Mouse (Mus musculus) spleen, adult 18-20 months (tissue): ENCODE results near the gene Fbxl7.
A peak's percentile ranks its signal among the peaks of the same experiment; 100 is the strongest.

ENCODE experiments used
- DNase-seq, 2 experiments: peaks; one replicate each; pipeline ENCODE4 v3.0.0; 2022; ENCODE audit warnings: mixed read lengths in 2 of 2

Fbxl7 gene

GRCm38 (mm10) chr15:26688472-26689104 is 206.8 kb downstream of the Fbxl7 start:
- DNase-seq: no peak

- DNase-seq: no peak
These were observed 207.7 kb downstream of the Fbxl7 start for GRCm38 (mm10) chr15:26687729-26688128.

DNA sequence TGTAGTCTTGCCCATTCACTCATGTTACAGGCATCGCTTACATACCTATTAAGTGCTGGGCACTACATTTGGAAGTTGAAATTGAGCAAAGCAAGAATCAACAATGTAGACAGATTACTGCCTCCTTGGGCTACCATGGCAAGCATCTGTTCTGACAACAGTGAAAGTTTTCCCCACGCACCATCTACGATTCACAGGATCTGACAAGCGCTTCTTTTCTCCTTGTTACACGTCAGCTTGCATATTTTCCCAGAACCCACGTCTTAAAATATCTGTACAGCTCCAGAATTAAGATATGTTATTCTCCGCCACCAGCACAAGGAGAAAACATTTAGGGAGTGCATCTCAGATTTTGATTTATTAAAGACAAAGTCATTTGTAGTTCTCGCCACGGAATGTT is 213.1 kb downstream of the Fbxl7 start:
- no peak for DNase-seq

DNA sequence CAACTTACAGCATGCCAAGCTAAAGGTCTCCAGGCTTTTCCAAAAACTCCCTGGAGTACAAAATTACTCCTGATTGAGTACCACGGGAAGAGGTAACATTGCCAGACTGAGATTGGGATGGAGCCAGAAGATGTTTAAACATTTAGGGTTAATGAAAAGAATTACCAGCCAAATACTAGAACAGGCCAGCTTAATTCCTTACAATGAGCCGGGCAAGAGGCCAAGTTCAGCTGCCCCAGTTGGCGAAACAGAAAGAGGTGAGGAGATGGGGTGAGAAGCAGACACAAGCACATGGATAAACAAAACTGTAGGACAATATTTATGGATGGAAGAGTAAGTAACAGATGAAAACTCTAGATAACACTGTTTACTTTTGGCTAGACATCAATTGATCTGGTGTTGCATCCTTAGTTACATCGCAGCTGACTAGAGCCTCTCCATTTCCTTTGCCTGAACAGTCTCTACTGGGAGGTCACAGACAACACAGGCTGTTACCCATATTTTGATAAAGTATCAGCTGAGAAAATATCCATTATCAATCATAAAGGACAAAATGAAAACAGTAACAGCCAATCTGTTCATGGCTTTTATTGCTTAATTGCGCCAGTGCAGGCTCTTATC is 222.0 kb downstream of the Fbxl7 start:
- DNase-seq: no peak

DNA sequence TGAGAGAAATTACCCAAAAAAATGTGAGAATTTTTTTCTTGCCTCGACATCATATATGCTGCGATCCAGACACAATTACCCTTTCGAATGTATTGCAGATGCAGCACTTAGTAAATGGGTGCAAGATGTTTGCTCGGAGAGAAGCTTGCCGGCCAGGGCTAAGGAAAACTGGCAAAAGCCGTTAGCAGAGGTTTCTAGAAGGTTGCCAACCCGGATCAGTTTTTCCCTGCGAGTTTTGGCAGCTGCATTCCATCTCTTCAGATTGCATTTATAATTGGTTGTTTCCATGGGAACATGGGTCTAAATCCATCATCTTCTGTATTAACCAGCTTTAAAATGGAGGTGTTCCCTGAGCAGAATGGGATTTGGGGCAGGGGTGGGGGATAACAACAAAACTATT is 240.4 kb downstream of the Fbxl7 start:
- no peak for DNase-seq

DNA sequence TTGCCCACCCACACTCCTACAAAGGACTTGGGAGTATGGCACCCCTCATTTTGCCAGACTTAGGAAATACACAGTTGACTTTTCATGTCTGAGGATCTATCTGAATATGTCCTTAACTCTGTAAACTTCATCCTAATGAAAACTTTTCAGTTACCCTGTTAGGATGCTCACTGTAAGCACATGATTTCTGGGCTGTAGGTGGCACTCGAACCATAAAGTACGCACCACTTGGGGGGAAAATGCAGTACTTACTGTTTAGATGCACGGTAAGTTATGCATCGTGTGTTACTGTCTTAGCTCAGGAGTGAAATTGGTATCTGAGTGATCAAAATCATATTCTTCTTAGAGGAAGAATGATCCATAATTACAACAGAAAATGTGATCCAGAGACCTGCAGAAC is 252.8 kb downstream of the Fbxl7 start:
- DNase-seq: no peak

GRCm38 (mm10) chr15:26639726-26640125 is 255.7 kb downstream of the Fbxl7 start:
- DNase-seq: no peak

DNA sequence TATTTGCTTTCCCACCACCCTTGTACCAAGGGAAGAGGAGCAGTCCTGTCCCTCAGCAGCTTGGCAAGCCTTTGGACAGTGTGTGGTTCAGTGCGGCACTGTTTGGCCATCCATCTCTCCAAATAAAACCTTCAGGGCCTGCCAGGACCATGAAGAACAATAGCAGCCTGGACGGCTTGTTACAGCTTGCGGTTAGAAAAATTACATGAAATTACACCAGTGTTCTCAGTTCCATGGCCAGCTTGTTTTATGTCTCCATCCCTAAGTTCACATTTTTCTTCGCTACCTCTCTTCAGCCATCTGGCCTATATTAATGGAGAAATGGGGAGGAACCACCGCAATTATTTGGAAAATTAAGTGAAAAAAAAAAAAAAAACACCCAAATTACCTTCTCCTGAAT is 259.8 kb downstream of the Fbxl7 start:
- DNase-seq: no peak

GRCm38 (mm10) chr15:26628181-26628580 is 267.2 kb downstream of the Fbxl7 start:
- no peak for DNase-seq

GRCm38 (mm10) chr15:26623242-26623641 is 272.1 kb downstream of the Fbxl7 start:
- no peak for DNase-seq

- DNase-seq: peak in 1 of 2 experiments; percentile 2
These were observed 275.1 kb downstream of the Fbxl7 start for GRCm38 (mm10) chr15:26620279-26620678.

- no peak for DNase-seq
These were observed 276.2 kb downstream of the Fbxl7 start for GRCm38 (mm10) chr15:26619221-26619620.

DNA sequence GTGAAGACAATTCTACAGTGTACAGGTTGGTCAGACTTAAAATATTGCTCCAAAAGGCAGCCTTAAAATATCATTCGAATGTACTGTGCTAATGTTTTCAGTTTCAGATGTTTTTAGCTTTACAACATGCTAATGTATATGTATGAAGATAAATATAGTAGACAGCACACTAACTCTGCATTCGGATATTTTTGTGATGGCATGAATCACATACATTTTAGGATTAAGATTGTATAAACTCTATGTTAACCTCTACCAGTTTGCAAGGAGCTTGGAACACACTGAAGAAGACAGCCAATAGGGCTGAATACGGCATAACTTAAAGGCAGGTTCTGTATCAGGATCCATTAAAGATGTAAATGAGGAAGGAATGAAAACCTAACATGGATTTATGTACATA is 299.1 kb downstream of the Fbxl7 start:
- DNase-seq: no peak

DNA sequence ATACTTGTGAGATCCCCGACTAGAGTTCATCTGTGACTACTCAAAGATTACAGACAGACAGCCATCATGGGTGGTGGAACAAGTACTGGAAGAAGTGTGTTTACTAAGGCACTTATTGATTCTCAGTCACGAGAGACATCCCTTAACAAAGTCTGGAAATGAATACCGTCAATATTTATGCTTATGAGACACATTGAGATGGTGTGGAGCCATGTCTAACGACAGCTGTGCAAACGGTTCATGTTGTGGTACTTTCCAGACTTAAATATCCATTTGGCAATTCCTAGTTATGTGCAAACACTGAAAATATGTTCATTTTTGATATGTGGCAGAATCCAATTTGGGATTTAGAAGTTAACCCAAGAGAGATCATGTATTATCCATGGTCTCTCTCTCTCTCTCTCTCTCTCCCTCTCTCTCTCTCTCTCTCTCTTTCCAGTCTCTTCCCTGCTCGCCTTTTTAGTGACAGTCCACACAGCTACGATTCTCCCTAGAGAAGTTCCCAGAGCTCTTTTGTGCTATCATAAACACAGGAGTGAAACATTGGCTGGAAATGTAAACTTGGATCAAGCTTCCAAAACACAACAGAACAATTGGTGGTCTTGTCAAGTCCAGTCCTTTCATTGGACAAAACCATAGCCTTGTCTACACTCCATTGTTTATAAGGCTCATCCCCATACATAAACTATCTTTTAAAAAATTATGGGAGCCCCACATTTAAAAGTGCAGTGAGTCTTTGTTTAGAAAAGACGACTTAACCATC is 315.3 kb downstream of the Fbxl7 start:
- DNase-seq: no peak

GRCm38 (mm10) chr15:26578500-26578899 is 316.9 kb downstream of the Fbxl7 start:
- no peak for DNase-seq

GRCm38 (mm10) chr15:26566076-26566475 is 329.3 kb downstream of the Fbxl7 start:
- DNase-seq: no peak

- DNase-seq: no peak
These were observed 341.8 kb downstream of the Fbxl7 start for GRCm38 (mm10) chr15:26553620-26554019.

DNA sequence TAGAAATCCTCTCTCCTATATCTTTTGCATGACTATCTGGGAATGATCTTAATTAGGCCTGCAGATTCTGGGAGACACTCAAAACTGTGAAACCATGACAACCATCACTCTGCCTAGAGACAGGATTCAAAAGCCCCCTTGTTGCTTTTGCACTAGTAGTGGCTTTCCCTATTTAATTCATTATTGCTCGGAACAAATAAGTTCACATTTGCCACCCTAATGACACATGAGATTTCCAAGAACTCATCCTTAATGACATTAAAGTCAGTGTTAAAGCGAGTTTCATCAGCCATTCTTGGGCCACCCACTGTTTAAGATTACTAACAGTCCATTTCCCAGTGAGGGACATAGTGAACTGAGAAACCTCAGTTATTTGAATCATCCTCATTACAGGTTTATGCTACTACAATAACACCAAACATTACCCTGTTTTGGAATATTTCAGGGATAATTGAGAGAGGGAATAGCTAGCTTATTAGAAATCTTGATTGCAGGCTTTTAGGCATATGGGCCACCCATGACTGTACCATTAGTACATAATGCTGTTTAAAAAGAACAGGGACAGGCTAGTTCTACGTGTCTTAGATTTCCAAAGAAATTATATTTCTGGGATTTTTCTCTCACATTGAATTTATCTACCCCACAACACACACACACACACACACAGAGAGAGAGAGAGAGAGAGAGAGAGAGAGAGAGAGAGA is 361.2 kb downstream of the Fbxl7 start:
- no peak for DNase-seq

- DNase-seq: no peak
These were observed 376.2 kb downstream of the Fbxl7 start for GRCm38 (mm10) chr15:26519220-26519631.

DNA sequence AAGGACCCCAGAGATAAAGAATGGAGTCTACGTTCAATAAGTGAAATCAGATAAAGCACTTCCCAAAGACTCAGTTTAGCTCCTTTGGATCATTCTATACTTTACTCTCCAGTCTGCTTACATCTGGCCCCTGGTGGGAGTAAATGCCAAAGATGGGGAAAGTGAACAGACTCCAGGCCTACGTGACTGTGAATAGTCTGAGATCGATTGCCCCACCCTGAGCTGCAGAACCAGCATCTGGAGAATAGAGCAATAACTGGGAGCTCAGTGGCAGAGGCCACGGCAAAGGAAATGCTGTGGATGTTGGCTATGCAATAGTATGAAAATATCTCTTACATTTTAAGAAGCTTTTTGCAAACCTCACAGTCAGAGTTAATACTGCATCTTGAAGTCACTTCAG is 394.4 kb downstream of the Fbxl7 start:
- no peak for DNase-seq
